Mouse (Mus musculus): ENCODE results near the gene Plg.

Plg gene

GRCm38 (mm10) chr17:12455143-12455790 lies 76.9 kb downstream of the Plg start:
- DNase-seq = peak in 1 of 2 experiments; percentile 9

GRCm38 (mm10) chr17:12461168-12461567 lies 82.8 kb downstream of the Plg start:
- DNase-seq = no peak

DNA sequence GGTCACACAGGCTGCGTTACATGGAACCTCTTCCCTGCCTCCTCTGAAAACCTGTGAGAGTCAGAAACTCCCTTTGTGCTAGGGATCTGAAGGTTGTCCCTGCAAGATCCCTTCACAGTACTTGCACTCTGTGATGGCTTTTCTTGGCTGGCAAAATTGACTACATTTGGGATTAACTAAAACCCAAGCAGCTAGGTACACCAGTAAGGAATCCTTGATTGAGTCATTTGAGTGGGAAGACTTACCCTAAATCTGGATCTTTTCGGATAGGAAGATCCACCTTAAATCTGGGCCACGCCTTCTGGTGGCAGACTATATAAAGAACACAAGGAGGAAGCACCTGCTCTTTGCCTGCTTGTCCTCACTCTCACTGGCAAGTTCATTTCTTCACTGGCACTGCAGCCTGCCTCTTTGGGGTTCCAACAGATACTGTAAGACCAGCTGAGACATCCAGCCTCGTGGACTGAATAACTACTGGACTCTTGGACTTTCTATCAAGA lies 88.1 kb downstream of the Plg start:
- no peak for DNase-seq

- DNase-seq = no peak
These were observed 89.2 kb downstream of the Plg start for GRCm38 (mm10) chr17:12467642-12468041.

DNA sequence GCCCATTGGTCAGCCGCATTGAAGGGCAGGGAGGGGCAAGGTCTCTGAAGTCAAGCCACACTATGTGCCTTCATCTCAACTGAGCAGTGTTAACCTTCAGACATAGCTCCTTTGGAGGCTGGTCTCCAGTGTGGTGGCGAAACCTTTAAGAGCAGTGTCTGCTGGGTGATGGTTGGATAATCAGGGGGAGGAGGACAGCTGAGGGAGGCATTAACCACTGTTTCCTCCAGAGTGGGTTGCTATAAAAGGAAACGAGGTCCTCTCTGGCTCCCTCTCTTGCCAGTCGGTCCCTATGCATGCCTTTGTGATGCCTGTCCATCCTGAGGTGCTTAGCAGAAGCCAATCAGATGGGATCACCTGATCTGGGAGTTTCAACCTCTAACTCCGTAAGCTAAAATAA lies 90.3 kb downstream of the Plg start:
- no peak for DNase-seq

Data from cerebellum, postnatal 36 days (tissue).